Comparison of ENCODE assay signal across 9 mouse cellular contexts in genomic region chr17:85867945-85868616, GRCm38 (mm10).
DNase-seq lines count a peak whose midpoint lies in the region; ATAC-seq and TF ChIP-seq lines count a peak whose summit lies in the region.
"Had no signal": no experiment of that assay in that cellular context is flagged by ENCODE, and none has a peak within 500 bp of the region (broad histone marks: within the 10 kb centered on the region; RNA-seq: fewer than 3 reads in every experiment).

No protein-coding gene starts in this region.

- no peak overlapping the region for H3K4me2 ChIP-seq in liver, embryonic 15.5 days
- no peak overlapping the region for H3K4me2 ChIP-seq in liver, embryonic 11.5 days

- no peaks in the 10 kb centered on the region for H3K4me1 ChIP-seq in liver, embryonic 15.5 days (replicated peaks)
- H3K4me1 ChIP-seq in liver, embryonic 11.5 days (replicated peaks; ENCODE audit: control insufficient read depth, insufficient read depth, low read length) = no peaks in the 10 kb centered on the region
- H3K4me1 ChIP-seq in kidney, adult 2 months (ENCODE audit: control insufficient read depth, insufficient read depth, low read length) = no peaks in the 10 kb centered on the region

- ATAC-seq in liver, embryonic 15.5 days (ENCODE audit: insufficient read depth) = peak; percentile 18; the same call in 1 of the 2 replicates
- no peak for ATAC-seq in liver, embryonic 11.5 days (replicated peaks; ENCODE audit: low FRiP score)

- H3K9me3 ChIP-seq in liver, embryonic 15.5 days (replicated peaks) = no peaks in the 10 kb centered on the region
- no peaks in the 10 kb centered on the region for H3K9me3 ChIP-seq in liver, embryonic 11.5 days (ENCODE audit: control insufficient read depth, low read length)

- DNase-seq in liver, embryonic 11.5 days (ENCODE audit: low spot score) = no peak
- peak; percentile 24 for DNase-seq in brain, embryonic 14.5 days (ENCODE audit: low read depth)
- peak; percentile 71 for DNase-seq in kidney, adult 2 months
- DNase-seq in lung, postnatal 10 days = peak; percentile 62
- DNase-seq in cerebellum, postnatal 36 days = no peak
- no peak for DNase-seq in frontal cortex, postnatal 25 days (ENCODE audit: low spot score in 2 of 2)
- no peak for DNase-seq in gastrocnemius, adult 8-10 months (ENCODE audit: low spot score in 2 of 2)
- DNase-seq: gastrocnemius, adult 2 months had no signal

- no peaks in the 10 kb centered on the region for H3K36me3 ChIP-seq in liver, embryonic 15.5 days (replicated peaks)
- no peaks in the 10 kb centered on the region for H3K36me3 ChIP-seq in liver, embryonic 11.5 days (ENCODE audit: control insufficient read depth, insufficient read depth, low read length)
- H3K36me3 ChIP-seq in kidney, adult 2 months (ENCODE audit: control insufficient read depth, insufficient read depth, low read length) = no peaks in the 10 kb centered on the region

- H3K27me3 ChIP-seq in liver, embryonic 15.5 days = peaks cover 25% of the 10 kb centered on the region
- H3K27me3 ChIP-seq in liver, embryonic 11.5 days (replicated peaks; ENCODE audit: control insufficient read depth, insufficient read depth, low read length) = peaks cover 11% of the 10 kb centered on the region
- H3K27me3 ChIP-seq in kidney, adult 2 months (replicated peaks; ENCODE audit: control insufficient read depth, insufficient read depth, low read length) = no peaks in the 10 kb centered on the region

- H3K4me3 ChIP-seq in liver, embryonic 15.5 days (replicated peaks) = no peak overlapping the region
- H3K4me3 ChIP-seq in liver, embryonic 11.5 days (ENCODE audit: low read depth, low read length) = no peak overlapping the region
- no peak overlapping the region for H3K4me3 ChIP-seq in kidney, adult 2 months (ENCODE audit: insufficient read depth, low read depth, low read length)
- H3K4me3 ChIP-seq: gastrocnemius, adult 2 months had no signal

- 67% methylated on average over 12 of the region's 12 CpGs for WGBS in liver, embryonic 15.5 days (ENCODE audit: insufficient replicate concordance)
- 74% methylated on average over 12 of the region's 12 CpGs for WGBS in liver, embryonic 11.5 days
- 65% methylated on average over 12 of the region's 12 CpGs for WGBS in kidney, adult 2 months

- H3K27ac ChIP-seq in liver, embryonic 15.5 days (replicated peaks) = no peak overlapping the region
- no peak overlapping the region for H3K27ac ChIP-seq in liver, embryonic 11.5 days (ENCODE audit: low read depth, low read length)
- H3K27ac ChIP-seq in kidney, adult 2 months (ENCODE audit: insufficient read depth, low read depth, low read length) = no peak overlapping the region
- H3K27ac ChIP-seq: gastrocnemius, adult 2 months had no signal

- TF ChIP-seq CTCF in brain, embryonic 14.5 days (IDR thresholded peaks at IDR 0.05; ENCODE audit: borderline replicate concordance, extremely low read depth, insufficient read depth, insufficient read length) = no peak
- no peak for TF ChIP-seq CTCF in kidney, adult 2 months (conservative IDR thresholded peaks at IDR 0.05; ENCODE audit: insufficient read depth, insufficient read length, low read depth, low read length)

- H3K9ac ChIP-seq in liver, embryonic 15.5 days = no peak overlapping the region
- H3K9ac ChIP-seq in liver, embryonic 11.5 days (ENCODE audit: low read depth, low read length) = no peak overlapping the region

- TF ChIP-seq POLR2A in brain, embryonic 14.5 days (IDR thresholded peaks at IDR 0.05; ENCODE audit: borderline replicate concordance, extremely low read depth, insufficient read depth, insufficient read length, poor library complexity, severe bottlenecking) = no peak
- TF ChIP-seq POLR2A in kidney, adult 2 months (IDR thresholded peaks at IDR 0.05; ENCODE audit: low read depth, low read length) = no peak

Comparison
In these comparisons a context has a peak if more than half of its experiments do, and no peak if none do; other contexts are left out.
1. DNase-seq: peak in brain, embryonic 14.5 days (single experiment), kidney, adult 2 months (single experiment) and lung, postnatal 10 days (single experiment); none in liver, embryonic 11.5 days (single experiment), cerebellum, postnatal 36 days (0 of 2), frontal cortex, postnatal 25 days (0 of 2) and gastrocnemius, adult 8-10 months (0 of 2).